Mouse (Mus musculus): ENCODE data around the gene S100a4. TPM values are rescaled to one million over a fixed set of nuclear protein-coding genes. Genes with fewer than 3 reads are reported as not detected.

The S100a4 gene
- polyA plus RNA-seq, 1 experiment: 238 TPM

DNA sequence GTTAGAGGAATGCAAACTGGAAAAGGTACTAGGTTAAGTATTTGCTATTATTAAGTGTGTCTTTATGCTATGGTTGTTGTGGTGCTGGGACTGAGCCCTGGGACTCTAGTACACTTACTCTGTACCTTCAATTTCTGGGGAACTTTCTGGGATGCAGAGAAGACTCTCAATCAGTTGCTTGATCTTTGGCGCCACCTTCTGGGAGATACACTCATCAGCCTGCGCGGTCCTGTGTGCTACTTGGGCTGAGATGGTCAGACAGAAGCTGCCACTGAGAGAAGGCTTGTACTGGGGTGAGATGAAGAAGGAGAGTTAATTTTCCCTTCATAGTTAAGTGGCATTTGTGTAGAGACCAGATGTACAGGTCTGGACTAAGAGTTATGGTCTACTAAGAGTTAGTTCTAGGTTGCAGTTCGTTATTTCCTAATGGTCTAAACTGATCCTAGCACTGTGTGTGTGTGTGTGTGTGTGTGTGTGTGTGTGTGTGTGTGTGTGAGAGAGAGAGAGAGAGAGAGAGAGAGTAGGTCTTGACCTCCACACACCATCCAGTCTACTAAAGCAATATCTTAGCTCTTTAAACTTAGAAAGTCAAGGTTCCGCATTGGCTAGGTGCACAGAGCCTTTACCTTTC is 49.4 kb downstream of the S100a4 start:
- Histone ChIP-seq H3K4me3 (replicated peaks; ENCODE audit: control insufficient read depth, low read depth, low read length) (no peak overlapping the region), H3K27ac (ENCODE audit: control insufficient read depth, insufficient read depth, low read depth, low read length, poor library complexity) (no peak overlapping the region), H3K4me1 (ENCODE audit: control insufficient read depth, insufficient read depth, low read length) (no peaks in the 10 kb centered on the region; the same call in 1 of the 2 replicates)
- WGBS: 36% methylated on average over 5 of the region's 5 CpGs
- TF ChIP-seq POLR2A (IDR thresholded peaks at IDR 0.05; ENCODE audit: borderline replicate concordance, control insufficient read depth, low read depth, low read length): no peak
- peak; percentile 71 for TF ChIP-seq CTCF (IDR thresholded peaks at IDR 0.05; ENCODE audit: control insufficient read depth, insufficient read depth, low read length)

DNA sequence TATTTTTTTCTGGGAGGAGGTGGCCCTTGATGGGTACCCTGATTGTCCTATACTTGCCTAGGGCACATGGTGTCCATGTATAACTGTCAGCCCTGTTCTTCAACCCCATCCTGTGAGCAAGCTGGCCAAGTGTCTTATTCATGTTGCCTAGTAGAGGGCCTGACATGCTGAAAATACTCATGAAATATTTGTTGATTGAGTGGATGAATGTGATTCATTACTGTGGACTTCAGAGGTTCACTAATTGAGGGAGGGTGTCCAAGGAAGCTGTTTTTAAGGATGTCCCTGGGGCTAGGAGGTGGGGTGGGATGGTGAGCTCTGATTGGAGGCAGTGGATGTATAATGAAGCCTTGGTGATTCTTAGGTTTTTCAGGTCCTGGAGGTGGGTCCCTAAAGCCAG is 50.1 kb downstream of the S100a4 start, which contains the start of gene S100a7a:
TSS of gene S100a7a (plus strand) at position 301 of the 400 bp plus-strand sequence.
- Histone ChIP-seq H3K4me3 (replicated peaks; ENCODE audit: control insufficient read depth, low read depth, low read length) (no peak within 1 kb of the TSS), H3K4me1 (ENCODE audit: control insufficient read depth, insufficient read depth, low read length) (no peaks in the 10 kb centered on the region; the same call in 1 of the 2 replicates), H3K27ac (ENCODE audit: control insufficient read depth, insufficient read depth, low read depth, low read length, poor library complexity) (no peak within 1 kb of the TSS)
- no peak for TF ChIP-seq CTCF (IDR thresholded peaks at IDR 0.05; ENCODE audit: control insufficient read depth, insufficient read depth, low read length)
- no peak for TF ChIP-seq POLR2A (IDR thresholded peaks at IDR 0.05; ENCODE audit: borderline replicate concordance, control insufficient read depth, low read depth, low read length)

Other genes with a start within 250 kb of the S100a4 start
- gene Slc27a3, start 213.8 kb upstream of the S100a4 start, polyA plus RNA-seq (2011; ENCODE audit: insufficient read depth, insufficient read length, low replicate concordance, missing spikeins): 4.4 and 5.6 TPM in 2 replicates
- gene Ints3, start 170.1 kb upstream of the S100a4 start, polyA plus RNA-seq (2011; ENCODE audit: insufficient read depth, insufficient read length, low replicate concordance, missing spikeins): 7.1 and 21.2 TPM in 2 replicates
- 6.4 and 10.6 TPM in 2 replicates for gene Npr1, start 137.9 kb upstream of the S100a4 start, polyA plus RNA-seq (2011; ENCODE audit: insufficient read depth, insufficient read length, low replicate concordance, missing spikeins)
- gene Ilf2, start 127.6 kb upstream of the S100a4 start, polyA plus RNA-seq (2011; ENCODE audit: insufficient read depth, insufficient read length, low replicate concordance, missing spikeins): 85.2 and 110 TPM in 2 replicates
- 14.8 and 22.4 TPM in 2 replicates for gene Snapin, start 112.7 kb upstream of the S100a4 start, polyA plus RNA-seq (2011; ENCODE audit: insufficient read depth, insufficient read length, low replicate concordance, missing spikeins)
- 74.1 and 92.0 TPM in 2 replicates for gene Chtop, start 94.3 kb upstream of the S100a4 start, polyA plus RNA-seq (2011; ENCODE audit: insufficient read depth, insufficient read length, low replicate concordance, missing spikeins)
- 33.5 and 34.4 TPM in 2 replicates for gene S100a1, start 89.4 kb upstream of the S100a4 start, polyA plus RNA-seq (2011; ENCODE audit: insufficient read depth, insufficient read length, low replicate concordance, missing spikeins)
- 60.0 and 93.3 TPM in 2 replicates for gene S100a13, start 89.3 kb upstream of the S100a4 start, polyA plus RNA-seq (2011; ENCODE audit: insufficient read depth, insufficient read length, low replicate concordance, missing spikeins)
- gene S100a14, start 76.9 kb upstream of the S100a4 start, polyA plus RNA-seq (2011; ENCODE audit: insufficient read depth, insufficient read length, low replicate concordance, missing spikeins): not detected in 2 replicates
- 10.9 and 17.1 TPM in 2 replicates for gene S100a16, start 66.5 kb upstream of the S100a4 start, polyA plus RNA-seq (2011; ENCODE audit: insufficient read depth, insufficient read length, low replicate concordance, missing spikeins)
- not detected in 2 replicates for gene S100a3, start 43.2 kb upstream of the S100a4 start, polyA plus RNA-seq (2011; ENCODE audit: insufficient read depth, insufficient read length, low replicate concordance, missing spikeins)
- not detected in 2 replicates for gene S100a2, start 13.5 kb upstream of the S100a4 start, polyA plus RNA-seq (2011; ENCODE audit: insufficient read depth, insufficient read length, low replicate concordance, missing spikeins)
- not detected in 2 replicates for gene Gm42674, start 1.9 kb upstream of the S100a4 start, polyA plus RNA-seq (2011; ENCODE audit: insufficient read depth, insufficient read length, low replicate concordance, missing spikeins)
- not detected in 2 replicates for gene S100a5, start 4.8 kb downstream of the S100a4 start, polyA plus RNA-seq (2011; ENCODE audit: insufficient read depth, insufficient read length, low replicate concordance, missing spikeins)
- 391 and 969 TPM in 2 replicates for gene S100a6, start 9.1 kb downstream of the S100a4 start, polyA plus RNA-seq (2011; ENCODE audit: insufficient read depth, insufficient read length, low replicate concordance, missing spikeins)
- 1.0 TPM in 1 of 2 replicates, not detected in the other for gene S100a7a, start 50.2 kb downstream of the S100a4 start, polyA plus RNA-seq (2011; ENCODE audit: insufficient read depth, insufficient read length, low replicate concordance, missing spikeins)
- 4,508 and 18,334 TPM in 2 replicates for gene S100a8, start 65.2 kb downstream of the S100a4 start, polyA plus RNA-seq (2011; ENCODE audit: insufficient read depth, insufficient read length, low replicate concordance, missing spikeins)
- 8,678 and 25,400 TPM in 2 replicates for gene S100a9, start 92.0 kb downstream of the S100a4 start, polyA plus RNA-seq (2011; ENCODE audit: insufficient read depth, insufficient read length, low replicate concordance, missing spikeins)
- gene Pglyrp4, start 123.1 kb downstream of the S100a4 start, polyA plus RNA-seq (2011; ENCODE audit: insufficient read depth, insufficient read length, low replicate concordance, missing spikeins): not detected in 2 replicates
- not detected in 2 replicates for gene Gm5849, start 174.1 kb downstream of the S100a4 start, polyA plus RNA-seq (2011; ENCODE audit: insufficient read depth, insufficient read length, low replicate concordance, missing spikeins)

All from bone marrow, adult 2 months (tissue).